Mouse (Mus musculus): ENCODE results near the gene Tsr2.

The Tsr2 gene

GRCm38 (mm10) chrX:151046777-151047430 is 49.4 kb downstream of the Tsr2 start:
- DNase-seq (ENCODE audit: low read depth, low spot score), result peak; percentile 90

GRCm38 (mm10) chrX:151046321-151046720 is 50.0 kb downstream of the Tsr2 start:
- no peak for DNase-seq (ENCODE audit: low read depth, low spot score)

GRCm38 (mm10) chrX:151045850-151046249 is 50.5 kb downstream of the Tsr2 start, which contains the start of gene Fgd1:
Gene Fgd1, plus strand, starts transcription at chrX:151046150.
- no peak for DNase-seq (ENCODE audit: low read depth, low spot score)

- DNase-seq (ENCODE audit: low read depth, low spot score), result no peak
Observed at GRCm38 (mm10) chrX:151041223-151041622, 55.1 kb downstream of the Tsr2 start.

Measured in brain, adult 2 months (tissue).